26 mouse cellular contexts compared by ENCODE assay signal in genomic region chr4:123246221-123246620, GRCm38 (mm10). TPM values are rescaled to one million over a fixed set of nuclear protein-coding genes. Genes with fewer than 3 reads are reported as not detected.
A peak's percentile ranks its signal among the peaks of the same experiment; 100 is the strongest.
DNase-seq lines count a peak whose midpoint lies in the region; ATAC-seq and TF ChIP-seq lines count a peak whose summit lies in the region.
"Had no signal": no experiment of that assay in that cellular context is flagged by ENCODE, and none has a peak within 500 bp of the region (broad histone marks: within the 10 kb centered on the region; RNA-seq: fewer than 3 reads in every experiment).

No protein-coding gene starts in this region.

- H3K4me3 ChIP-seq in heart, embryonic 10.5 days, result no peak overlapping the region
- H3K4me3 ChIP-seq in kidney, embryonic 14.5 days (ENCODE audit: low read length), result no peak overlapping the region
- no peak overlapping the region for H3K4me3 ChIP-seq in stomach, embryonic 14.5 days (ENCODE audit: low read depth, low read length)
- no peak overlapping the region for H3K4me3 ChIP-seq in stomach, postnatal 0 days (ENCODE audit: low read depth, low read length)
- H3K4me3 ChIP-seq: limb, embryonic 15.5 days; midbrain, embryonic 12.5 days had no signal

- TF ChIP-seq EP300 in stomach, postnatal 0 days (optimal IDR thresholded peaks at IDR 0.05), result no peak

- TF ChIP-seq CTCF in stomach, postnatal 0 days (IDR thresholded peaks at IDR 0.05; ENCODE audit: low read depth), result no peak

- whole genome bisulfite sequencing in heart, embryonic 10.5 days, result 83% methylated on average over 7 of the region's 7 CpGs
- 78% methylated on average over 7 of the region's 7 CpGs for WGBS in kidney, embryonic 14.5 days
- 83% methylated on average over 7 of the region's 7 CpGs for whole genome bisulfite sequencing in stomach, embryonic 14.5 days
- 83% methylated on average over 7 of the region's 7 CpGs for WGBS in stomach, postnatal 0 days

- intact Hi-C loops in left cerebral cortex, postnatal 25 days (cut with DNase I), result no loop called here

- H3K9ac ChIP-seq in kidney, embryonic 14.5 days (ENCODE audit: low read depth, low read length), result no peak overlapping the region
- no peak overlapping the region for H3K9ac ChIP-seq in stomach, embryonic 14.5 days (replicated peaks; ENCODE audit: low read depth, low read length)
- no peak overlapping the region for H3K9ac ChIP-seq in stomach, postnatal 0 days (ENCODE audit: low read length)
- H3K9ac ChIP-seq: limb, embryonic 15.5 days; liver, embryonic 14.5 days; midbrain, embryonic 12.5 days had no signal

- DNase-seq in heart, embryonic 10.5 days (ENCODE audit: low spot score), result no peak
- no peak for DNase-seq in heart, adult 9 months (ENCODE audit: low spot score in 2 of 2)
- DNase-seq in kidney, adult 11 months, result no peak
- DNase-seq in stomach, postnatal 0 days (ENCODE audit: low spot score), result no peak
- DNase-seq in left cerebral cortex, postnatal 25 days (ENCODE audit: low spot score in 2 of 2), result no peak
- no peak for DNase-seq in lung, adult 18-20 months
- DNase-seq: adrenal gland, postnatal 25 days; cerebellum, adult 9-10 months; gastrocnemius, postnatal 25 days; layer of hippocampus, adult 9-11 months; left cerebral cortex, postnatal 4 days; thymus, adult 2 months; thymus, postnatal 4 days had no signal

- no peak for ATAC-seq in kidney, embryonic 14.5 days (ENCODE audit: low FRiP score, low TSS enrichment)
- no peak for ATAC-seq in stomach, embryonic 14.5 days (ENCODE audit: insufficient number of reproducible peaks, insufficient read depth, low FRiP score, low read depth)
- ATAC-seq in stomach, postnatal 0 days (ENCODE audit: low FRiP score, low TSS enrichment), result no peak
- ATAC-seq: forebrain, embryonic 16.5 days; hindbrain, embryonic 16.5 days; intestine, postnatal 0 days had no signal

- H3K27ac ChIP-seq in heart, embryonic 10.5 days, result peak overlapping the region; percentile 90
- H3K27ac ChIP-seq in kidney, embryonic 14.5 days (ENCODE audit: low read depth, low read length), result peak overlapping the region; percentile 42; the same call in 1 of the 2 replicates
- H3K27ac ChIP-seq in stomach, embryonic 14.5 days (ENCODE audit: low read length), result peak overlapping the region; percentile 23; the same call in 1 of the 2 replicates
- no peak overlapping the region for H3K27ac ChIP-seq in stomach, postnatal 0 days (replicated peaks)
- H3K27ac ChIP-seq: limb, embryonic 15.5 days; liver, embryonic 14.5 days; macrophage; midbrain, embryonic 12.5 days had no signal

- peaks cover 52% of the 10 kb centered on the region for H3K4me1 ChIP-seq in heart, embryonic 10.5 days
- peaks cover 27% of the 10 kb centered on the region for H3K4me1 ChIP-seq in kidney, embryonic 14.5 days (ENCODE audit: control insufficient read depth, insufficient read depth, low read length)
- peaks cover 22% of the 10 kb centered on the region for H3K4me1 ChIP-seq in stomach, embryonic 14.5 days (ENCODE audit: control insufficient read depth, insufficient read depth, low read length)
- no peaks in the 10 kb centered on the region for H3K4me1 ChIP-seq in stomach, postnatal 0 days (replicated peaks; ENCODE audit: control insufficient read depth, insufficient read depth)

- H3K9me3 ChIP-seq in heart, embryonic 10.5 days, result no peaks in the 10 kb centered on the region
- no peaks in the 10 kb centered on the region for H3K9me3 ChIP-seq in kidney, embryonic 14.5 days (ENCODE audit: control insufficient read depth, low read length)
- no peaks in the 10 kb centered on the region for H3K9me3 ChIP-seq in stomach, embryonic 14.5 days (ENCODE audit: control insufficient read depth, low read depth, low read length)
- no peaks in the 10 kb centered on the region for H3K9me3 ChIP-seq in stomach, postnatal 0 days (ENCODE audit: control insufficient read depth, low read length)
- H3K9me3 ChIP-seq: limb, embryonic 15.5 days; midbrain, embryonic 12.5 days had no signal

- H3K27me3 ChIP-seq in heart, embryonic 10.5 days (ENCODE audit: insufficient read depth, poor library complexity, severe bottlenecking), result peaks cover 11% of the 10 kb centered on the region
- H3K27me3 ChIP-seq in kidney, embryonic 14.5 days (ENCODE audit: control insufficient read depth, insufficient read depth, low read length), result no peaks in the 10 kb centered on the region
- no peaks in the 10 kb centered on the region for H3K27me3 ChIP-seq in stomach, embryonic 14.5 days (ENCODE audit: control insufficient read depth, insufficient read depth, low read length)
- no peaks in the 10 kb centered on the region for H3K27me3 ChIP-seq in stomach, postnatal 0 days (ENCODE audit: control insufficient read depth, insufficient read depth, low read length)

- H3K36me3 ChIP-seq in heart, embryonic 10.5 days, result peaks cover 4% of the 10 kb centered on the region; the same call in 1 of the 2 replicates
- peaks cover 14% of the 10 kb centered on the region for H3K36me3 ChIP-seq in kidney, embryonic 14.5 days (ENCODE audit: control insufficient read depth, insufficient read depth, low read length)
- H3K36me3 ChIP-seq in stomach, embryonic 14.5 days (ENCODE audit: control insufficient read depth, insufficient read depth, low read length), result no peaks in the 10 kb centered on the region
- H3K36me3 ChIP-seq in stomach, postnatal 0 days (ENCODE audit: control insufficient read depth, insufficient read depth, low read length), result no peaks in the 10 kb centered on the region
- H3K36me3 ChIP-seq: limb, embryonic 15.5 days; midbrain, embryonic 12.5 days had no signal

- no peak overlapping the region for H3K4me2 ChIP-seq in kidney, embryonic 14.5 days (replicated peaks; ENCODE audit: low read depth, low read length)
- no peak overlapping the region for H3K4me2 ChIP-seq in stomach, embryonic 14.5 days (replicated peaks; ENCODE audit: low read depth, low read length)
- H3K4me2 ChIP-seq in stomach, postnatal 0 days (replicated peaks; ENCODE audit: low read depth), result no peak overlapping the region
- H3K4me2 ChIP-seq: limb, embryonic 15.5 days; midbrain, embryonic 12.5 days had no signal

RNA-seq across cellular contexts. Expression of gene Heyl, which starts 12.9 kb away (rescaled TPM):
- polyA plus RNA-seq in heart, embryonic 10.5 days (2016; fragmentation: Nextera tagmentation; extraction: Ambion mirVana), result 3.2 and 3.9 TPM in 2 replicates
- 25.1 and 50.2 TPM in 2 replicates for polyA plus RNA-seq in kidney, embryonic 14.5 days (2014; fragmentation: Nextera tagmentation; extraction: Ambion mirVana)
- polyA plus RNA-seq in stomach, embryonic 14.5 days (2014; fragmentation: Nextera tagmentation; extraction: Ambion mirVana), result 20.6 and 21.2 TPM in 2 replicates
- 4.9 and 6.0 TPM in 2 replicates for polyA plus RNA-seq in stomach, postnatal 0 days (2015; fragmentation: Nextera tagmentation; extraction: Ambion mirVana)
- 1 to 10 TPM; 4.2 to 5.8 TPM for total RNA-seq in left cerebral cortex, postnatal 25 days (2021)
- total RNA-seq: ES-E14; hematopoietic stem cell, adult 5-6 weeks; neutrophil, adult 5-6 weeks had no signal
- polyA plus RNA-seq: macrophage had no signal

RNA-seq across cellular contexts. Expression of gene Pabpc4, which starts 15.9 kb away (rescaled TPM):
- 70.4 and 73.3 TPM in 2 replicates for polyA plus RNA-seq in heart, embryonic 10.5 days (2016; fragmentation: Nextera tagmentation; extraction: Ambion mirVana)
- polyA plus RNA-seq in kidney, embryonic 14.5 days (2014; fragmentation: Nextera tagmentation; extraction: Ambion mirVana), result 63.9 and 82.6 TPM in 2 replicates
- polyA plus RNA-seq in stomach, embryonic 14.5 days (2014; fragmentation: Nextera tagmentation; extraction: Ambion mirVana), result 56.2 and 57.2 TPM in 2 replicates
- 14.6 and 15.7 TPM in 2 replicates for polyA plus RNA-seq in stomach, postnatal 0 days (2015; fragmentation: Nextera tagmentation; extraction: Ambion mirVana)
- total RNA-seq in left cerebral cortex, postnatal 25 days (2021), result 10 to 100 TPM; 36.8 to 40.3 TPM

RNA-seq across cellular contexts. Expression of gene Nt5c1a, which starts 44.9 kb away (rescaled TPM):
- polyA plus RNA-seq in heart, embryonic 10.5 days (2016; fragmentation: Nextera tagmentation; extraction: Ambion mirVana), result 0.31 and 0.46 TPM in 2 replicates
- polyA plus RNA-seq in kidney, embryonic 14.5 days (2014; fragmentation: Nextera tagmentation; extraction: Ambion mirVana), result 0.16 TPM in 1 of 2 replicates, not detected in the other
- not detected in 2 replicates for polyA plus RNA-seq in stomach, embryonic 14.5 days (2014; fragmentation: Nextera tagmentation; extraction: Ambion mirVana)
- polyA plus RNA-seq in stomach, postnatal 0 days (2015; fragmentation: Nextera tagmentation; extraction: Ambion mirVana), result not detected in 2 replicates
- total RNA-seq in left cerebral cortex, postnatal 25 days (2021), result 1 to 10 TPM; 7.4 to 9.2 TPM
- total RNA-seq: ES-E14; hematopoietic stem cell, adult 5-6 weeks; neutrophil, adult 5-6 weeks had no signal
- polyA plus RNA-seq: forebrain, embryonic 16.5 days; intestine, postnatal 0 days; limb, embryonic 15.5 days; liver, embryonic 14.5 days; macrophage; midbrain, embryonic 12.5 days; stomach, embryonic 16.5 days had no signal
